Mouse (Mus musculus) MEL (cell line): ENCODE results near the gene Bad. TPM values are rescaled to one million over a fixed set of nuclear protein-coding genes. Genes with fewer than 3 reads are reported as not detected.

Experiments
- DNase-seq: peaks from one replicate; pipeline ENCODE4 v3.0.0; 2011; ENCODE audit warnings: low read depth, low spot score
- H3K27ac ChIP-seq: 2 replicates; pipeline ENCODE4 v1.5.1; 2012; ENCODE audit warnings: low read depth, mild to moderate bottlenecking, control low read depth, low read length, moderate library complexity; ENCODE audit not compliant: control insufficient read depth
- H3K27me3 ChIP-seq, 2 experiments: fragments of 150-350 bp in 1 of 2; sonication (generic) in 1 of 2; 2 replicates each; pipeline ENCODE4 v1.6.1; 2012; ENCODE audit warnings: low read length in 2 of 2, mild to moderate bottlenecking in 2 of 2, improper control_type of control experiment in 1 of 2, moderate library complexity in 1 of 2; ENCODE audit not compliant: insufficient read depth in 2 of 2, control insufficient read depth in 1 of 2
- H3K36me3 ChIP-seq, 2 experiments: 2 replicates each; pipeline ENCODE4 v1.6.1; 2012 to 2014; ENCODE audit warnings: low read length in 2 of 2, improper control_type of control experiment in 1 of 2, inconsistent platforms in 1 of 2, mild to moderate bottlenecking in 1 of 2; ENCODE audit not compliant: insufficient read depth in 2 of 2, control insufficient read depth in 1 of 2
- H3K4me1 ChIP-seq, 2 experiments: fragments of 150-350 bp in 1 of 2; sonication (generic) in 1 of 2; 2 replicates each; pipeline ENCODE4 v1.6.1; 2012; ENCODE audit warnings: low read length in 2 of 2, improper control_type of control experiment in 1 of 2, mild to moderate bottlenecking in 1 of 2; ENCODE audit not compliant: insufficient read depth in 2 of 2, control insufficient read depth in 1 of 2
- H3K4me3 ChIP-seq, 2 experiments: fragments of 150-350 bp in 1 of 2; sonication (generic) in 1 of 2; 2 replicates each; pipeline ENCODE4 v1.5.1; 2012; ENCODE audit warnings: low read depth in 2 of 2, low read length in 2 of 2, mild to moderate bottlenecking in 2 of 2, moderate library complexity in 2 of 2, control low read depth in 1 of 2, improper control_type of control experiment in 1 of 2; ENCODE audit not compliant: control insufficient read depth in 1 of 2, insufficient read depth in 1 of 2
- H3K79me2 ChIP-seq: 2 replicates; pipeline ENCODE4 v1.6.1; 2012; ENCODE audit warnings: mild to moderate bottlenecking, low read length, moderate library complexity; ENCODE audit not compliant: control insufficient read depth, poor library complexity, insufficient read depth
- H3K9ac ChIP-seq: 2 replicates; pipeline ENCODE4 v1.6.1; 2012; ENCODE audit warnings: low read depth, mild to moderate bottlenecking, control low read depth, low read length, moderate library complexity; ENCODE audit not compliant: control insufficient read depth, poor library complexity, severe bottlenecking
- H3K9me3 ChIP-seq: fragments of 150-350 bp; sonication (generic); replicated peaks from 2 replicates; pipeline ENCODE4 v1.6.1; 2012; ENCODE audit warnings: mild to moderate bottlenecking, low read length, improper control_type of control experiment, moderate library complexity; ENCODE audit not compliant: insufficient read depth
- CTCF ChIP-seq, 3 experiments: IDR thresholded peaks in 2 of 3; conservative IDR thresholded peaks in 1 of 3; 2 replicates each; pipeline ENCODE4 v1.5.1; 2011 to 2012; ENCODE audit warnings: low read length in 3 of 3, low read depth in 2 of 3, mild to moderate bottlenecking in 2 of 3, improper control_type of control experiment in 1 of 3, inconsistent platforms in 1 of 3, mixed read lengths in 1 of 3, moderate library complexity in 1 of 3; ENCODE audit not compliant: control insufficient read depth in 1 of 3, insufficient read depth in 1 of 3, poor library complexity in 1 of 3, severe bottlenecking in 1 of 3
- E2F4 ChIP-seq: IDR thresholded peaks from 2 replicates; pipeline ENCODE4 v1.6.1; 2011; ENCODE audit warnings: low read depth, low read length, improper control_type of control experiment, borderline replicate concordance
- GABPA ChIP-seq: IDR thresholded peaks from 2 replicates; pipeline ENCODE4 v1.6.1; 2012; ENCODE audit warnings: low read depth, mild to moderate bottlenecking, inconsistent platforms, low read length, improper control_type of control experiment, moderate library complexity
- HCFC1 ChIP-seq: IDR thresholded peaks from 2 replicates; pipeline ENCODE4 v1.6.1; 2012; ENCODE audit warnings: low read depth, mild to moderate bottlenecking, inconsistent platforms, low read length, improper control_type of control experiment, moderate library complexity
- MAFK ChIP-seq: IDR thresholded peaks from 2 replicates; pipeline ENCODE4 v1.6.1; 2011; ENCODE audit warnings: low read depth, mild to moderate bottlenecking, low read length, improper control_type of control experiment, borderline replicate concordance
- MAZ ChIP-seq: IDR thresholded peaks from 2 replicates; pipeline ENCODE4 v1.6.1; 2012; ENCODE audit warnings: low read depth, mild to moderate bottlenecking, inconsistent platforms, low read length, improper control_type of control experiment
- MXI1 ChIP-seq: IDR thresholded peaks from 2 replicates; pipeline ENCODE4 v1.6.1; 2011; ENCODE audit warnings: mild to moderate bottlenecking, low read depth, low read length, improper control_type of control experiment
- NRF1 ChIP-seq: IDR thresholded peaks from 2 replicates; pipeline ENCODE4 v1.6.1; 2014; ENCODE audit warnings: low read depth, mild to moderate bottlenecking, inconsistent platforms, low read length, improper control_type of control experiment, moderate library complexity; ENCODE audit not compliant: poor library complexity, insufficient read depth, severe bottlenecking
- POLR2A ChIP-seq, 2 experiments: IDR thresholded peaks; 2 replicates each; pipeline ENCODE4 v1.6.1; 2011 to 2012; ENCODE audit warnings: low read length in 2 of 2, mild to moderate bottlenecking in 2 of 2, control low read depth in 1 of 2, improper control_type of control experiment in 1 of 2, low read depth in 1 of 2, moderate library complexity in 1 of 2; ENCODE audit not compliant: control insufficient read depth in 1 of 2, insufficient read depth in 1 of 2, poor library complexity in 1 of 2
- POLR2AphosphoS5 ChIP-seq: IDR thresholded peaks from 2 replicates; pipeline ENCODE4 v1.6.1; 2012; ENCODE audit warnings: low read depth, borderline replicate concordance, mild to moderate bottlenecking, inconsistent platforms, low read length, moderate library complexity, mixed read lengths
- RAD21 ChIP-seq: IDR thresholded peaks from 2 replicates; pipeline ENCODE4 v1.6.1; 2011; ENCODE audit warnings: mild to moderate bottlenecking, low read depth, low read length, improper control_type of control experiment
- RCOR1 ChIP-seq: IDR thresholded peaks from 2 replicates; pipeline ENCODE4 v1.6.1; 2012; ENCODE audit warnings: low read depth, mild to moderate bottlenecking, inconsistent platforms, low read length, improper control_type of control experiment
- SMC3 ChIP-seq: IDR thresholded peaks from 2 replicates; pipeline ENCODE4 v1.6.1; 2011; ENCODE audit warnings: low read depth, low read length, improper control_type of control experiment
- USF1 ChIP-seq: IDR thresholded peaks from 2 replicates; pipeline ENCODE4 v1.6.1; 2014; ENCODE audit warnings: low read depth, mild to moderate bottlenecking, inconsistent platforms, low read length, improper control_type of control experiment, moderate library complexity
- ZC3H11A ChIP-seq: IDR thresholded peaks from 2 replicates; pipeline ENCODE4 v1.6.1; 2012; ENCODE audit warnings: low read depth, mild to moderate bottlenecking, inconsistent platforms, low read length, improper control_type of control experiment
- ZKSCAN1 ChIP-seq: IDR thresholded peaks from 2 replicates; pipeline ENCODE4 v1.6.1; 2012; ENCODE audit warnings: low read depth, mild to moderate bottlenecking, inconsistent platforms, low read length, improper control_type of control experiment, moderate library complexity
- ZNF384 ChIP-seq: IDR thresholded peaks from 2 replicates; pipeline ENCODE4 v1.6.1; 2012; ENCODE audit warnings: low read depth, mild to moderate bottlenecking, inconsistent platforms, low read length, improper control_type of control experiment
- polyA plus RNA-seq, 2 experiments: library from polyadenylated mRNA; stranded (reverse) in 1 of 2; unstranded in 1 of 2; fragments of >175 nt in 1 of 2; fragments of >200 nt in 1 of 2; gene quantifications; 2 replicates each; pipeline versions ENCODE4 v1.2.1 to v1.2.4; 2012; ENCODE audit warnings: low replicate concordance in 2 of 2, low read depth in 1 of 2; ENCODE audit not compliant: insufficient read length in 2 of 2, insufficient read depth in 1 of 2, missing spikeins in 1 of 2
- total RNA-seq: library from RNA; depleted of rRNA; stranded (reverse); fragments of 300-350 nt; gene quantifications from 2 replicates; pipeline ENCODE4 v1.2.3, GENCODE M21; 2012

The Bad gene
- total and polyA plus RNA-seq, 3 experiments: 51.7 to 69.7 TPM; not detected in 1

DNA sequence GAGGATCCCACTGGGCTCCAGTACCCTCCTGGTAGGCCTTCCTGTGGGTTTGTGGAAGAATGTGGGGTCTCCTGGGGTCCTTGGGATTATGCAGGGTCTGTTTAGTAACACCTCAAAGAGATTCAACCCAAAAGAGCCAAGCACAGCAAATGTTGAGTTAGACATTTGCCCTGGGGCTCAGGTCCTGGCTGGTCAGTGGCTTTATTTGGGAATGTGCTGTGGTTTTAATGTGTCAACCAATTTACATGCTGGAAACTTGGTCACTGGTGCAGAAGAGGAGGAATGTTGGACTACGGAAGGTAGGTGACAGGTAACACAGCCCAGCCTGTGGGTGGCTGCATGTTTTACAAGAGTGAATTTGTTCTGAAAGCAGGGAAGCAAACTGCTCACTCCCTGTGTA is 38.6 kb upstream of the Bad start:
- Histone ChIP-seq H3K79me2 (peaks cover 5% of the 10 kb centered on the region), H3K4me1 (peaks cover 0 to 3% of the 10 kb centered on the region in 2 experiments; a peak in 1 of 4 replicates), H3K9me3 (no peaks in the 10 kb centered on the region), H3K27me3 (no peaks in the 10 kb centered on the region), H3K27ac (no peak overlapping the region), H3K4me3 (no peak overlapping the region), H3K9ac (no peak overlapping the region), H3K36me3 (no peaks in the 10 kb centered on the region; a peak in 2 of 4 replicates)
- TF ChIP-seq POLR2A (IDR thresholded peaks at IDR 0.05; ENCODE audit: control insufficient read depth in 1 of 2, insufficient read depth in 1 of 2, low read depth in 1 of 2, low read length in 2 of 2, poor library complexity in 1 of 2) (no peak), E2F4 (no peak), HCFC1 (no peak), POLR2AphosphoS5 (no peak), ZC3H11A (no peak), NRF1 (no peak)
- DNase-seq: no peak

DNA sequence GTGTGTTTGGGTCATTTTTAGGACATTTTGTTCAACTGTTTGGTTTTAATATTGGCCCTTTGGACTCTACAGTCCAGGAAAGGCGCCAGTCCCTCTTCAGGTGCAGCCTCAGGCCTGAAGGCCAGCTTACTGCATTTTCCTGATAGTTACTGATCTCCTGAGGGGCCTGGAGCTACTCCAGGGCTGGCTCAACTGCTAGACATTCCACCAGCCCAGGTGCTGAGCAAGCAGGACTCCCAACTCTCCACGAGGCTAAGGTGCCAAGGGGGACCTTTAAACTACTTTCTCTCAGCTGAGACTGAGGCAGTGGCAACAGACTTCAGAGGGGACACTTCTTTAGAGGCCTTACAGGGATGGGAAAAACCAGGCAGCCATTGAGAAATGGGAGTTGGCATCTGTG is 36.8 kb upstream of the Bad start:
- H3K27ac ChIP-seq: no peak overlapping the region
- H3K9me3 ChIP-seq: no peaks in the 10 kb centered on the region
- no peak overlapping the region for H3K9ac ChIP-seq
- TF ChIP-seq POLR2A (IDR thresholded peaks at IDR 0.05; ENCODE audit: control insufficient read depth in 1 of 2, insufficient read depth in 1 of 2, low read depth in 1 of 2, low read length in 2 of 2, poor library complexity in 1 of 2): no peak
- no peak for TF ChIP-seq USF1
- TF ChIP-seq E2F4: no peak
- no peak for TF ChIP-seq ZKSCAN1
- TF ChIP-seq MXI1: no peak
- no peak for TF ChIP-seq GABPA
- TF ChIP-seq MAZ: no peak
- TF ChIP-seq SMC3: no peak
- TF ChIP-seq NRF1: no peak
- TF ChIP-seq RCOR1: no peak
- no peak for TF ChIP-seq MAFK
- TF ChIP-seq RAD21: no peak
- TF ChIP-seq CTCF (IDR thresholded peaks at IDR 0.05 in 2 of 3, conservative IDR thresholded peaks at IDR 0.05 in 1 of 3; ENCODE audit: control insufficient read depth in 1 of 3, insufficient read depth in 1 of 3, low read depth in 2 of 3, low read length in 3 of 3, poor library complexity in 1 of 3, severe bottlenecking in 1 of 3): no peak
- TF ChIP-seq ZNF384: no peak
- no peak overlapping the region for H3K4me3 ChIP-seq
- no peaks in the 10 kb centered on the region for H3K27me3 ChIP-seq
- DNase-seq: no peak
- peaks cover 0 to 8% of the 10 kb centered on the region in 2 experiments; a peak in 2 of 4 replicates for H3K4me1 ChIP-seq
- H3K79me2 ChIP-seq: peaks cover 20% of the 10 kb centered on the region
- H3K36me3 ChIP-seq: peaks cover 0 to 5% of the 10 kb centered on the region in 2 experiments; a peak in 2 of 4 replicates
